1 mouse cellular context compared by ENCODE assay signal in the genomic region with DNA sequence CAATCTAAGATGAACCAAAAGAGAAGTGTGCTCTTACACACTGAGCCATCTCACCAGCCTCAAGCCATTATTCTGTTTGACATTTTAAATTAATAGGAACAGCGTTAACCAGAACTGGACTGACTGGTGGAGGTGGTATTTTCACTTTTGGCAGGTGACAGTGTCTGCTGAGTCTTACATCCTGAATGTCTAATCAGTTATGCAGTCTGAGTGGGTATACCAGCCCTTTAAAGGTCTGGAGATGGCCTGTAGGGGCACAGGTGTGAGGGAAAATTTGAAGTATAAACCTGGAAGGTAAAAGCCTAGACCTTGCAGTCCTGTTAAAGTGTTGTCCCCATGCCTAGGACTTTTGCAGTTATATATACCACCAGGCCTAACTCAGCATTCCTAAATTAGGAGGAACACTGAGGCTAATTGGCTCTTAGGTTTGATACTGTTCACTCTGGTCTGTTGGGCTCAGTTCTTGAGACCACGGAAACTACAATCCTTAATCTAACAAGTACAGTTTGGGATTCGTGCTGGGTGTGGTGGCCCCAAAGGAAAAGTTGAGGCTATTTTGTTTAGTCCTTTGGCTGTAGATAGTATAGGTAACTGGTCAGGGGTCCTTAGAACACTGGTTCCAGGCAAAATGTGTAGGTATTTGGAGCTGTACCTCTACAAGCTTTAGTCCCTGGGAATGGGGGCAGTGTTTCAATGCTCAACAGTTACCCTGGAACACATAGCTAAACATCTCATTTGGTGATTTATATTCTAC.
TF ChIP-seq lines count a peak whose summit lies in the region.

No protein-coding gene starts in this region.

TF ChIP-seq in ES-E14, 5 proteins besides CTCF, POLR2A, EP300 and RAD21 (continued from another document):
- TF ChIP-seq ZNF384 (IDR thresholded peaks at IDR 0.05; ENCODE audit: low read depth, low read length) = no peak
